Mouse (Mus musculus) left cerebral cortex, postnatal 10 days (tissue): ENCODE measurements around the gene Hspa1l. TPM values are rescaled to one million over a fixed set of nuclear protein-coding genes. Genes with fewer than 3 reads are reported as not detected.

Experiments used
- DNase-seq, 2 experiments: peaks; one replicate each; pipeline ENCODE4 v3.0.0; 2021 to 2022; ENCODE audit warnings: low spot score in 2 of 2, mixed read lengths in 1 of 2; ENCODE audit errors: extremely low spot score in 1 of 2
- intact Hi-C: fragments of 180-260 bp; cut with DNase I; formaldehyde crosslinking; loops from one replicate; pipeline ENCODE4 v1.15.1; 2025
- total RNA-seq, 2 experiments: library from RNA; stranded (reverse); gene quantifications; 2 replicates each; pipeline ENCODE4 v1.2.3; 2021

Hspa1l gene
- total RNA-seq, 2 experiments from 2014 or later: 0.20 TPM; not detected in 1

GRCm38 (mm10) chr17:35016791-35017705, 44.5 kb downstream of the Hspa1l start:
- intact Hi-C loops: loop anchor here (5.0 kb wide), 2 partner anchors 80 to 100 kb away; partner anchors contain the start of gene Ly6g5b
- no peak for DNase-seq

GRCm38 (mm10) chr17:35017706-35018030, 45.2 kb downstream of the Hspa1l start:
- intact Hi-C loops: loop anchor here (5.0 kb wide), 2 partner anchors 80 to 100 kb away; partner anchors contain the start of gene Ly6g5b
- no peak for DNase-seq

GRCm38 (mm10) chr17:35018171-35018570, 45.7 kb downstream of the Hspa1l start:
- intact Hi-C loops: loop anchor here (5.0 kb wide), 2 partner anchors 79 to 99 kb away; partner anchors contain the start of gene Ly6g5b
- no peak for DNase-seq

GRCm38 (mm10) chr17:35019894-35020293, 47.4 kb downstream of the Hspa1l start:
- intact Hi-C loops: loop anchor here (5.0 kb wide), 4 partner anchors 37 to 97 kb away; partner anchors contain the start of genes Ddah2, Ly6g5b and Ly6g5c
- no peak for DNase-seq

GRCm38 (mm10) chr17:35020551-35020950, 48.0 kb downstream of the Hspa1l start:
- no peak for DNase-seq
- intact Hi-C loops: loop anchor here (5.0 kb wide), 2 partner anchors 37 to 87 kb away; partner anchors contain the start of genes Ddah2 and Ly6g5c

- peak; percentile 65 to 86 for DNase-seq
- intact Hi-C loops: loop anchor here (5.0 kb wide), 2 partner anchors 36 to 86 kb away; partner anchors contain the start of genes Ddah2 and Ly6g5c
These were observed 48.8 kb downstream of the Hspa1l start for GRCm38 (mm10) chr17:35021163-35021808.

- intact Hi-C loops: loop anchor here (5.0 kb wide), 2 partner anchors 35 to 85 kb away; partner anchors contain the start of genes Ddah2 and Ly6g5c
These were observed 49.5 kb downstream of the Hspa1l start for GRCm38 (mm10) chr17:35021842-35022477.

GRCm38 (mm10) chr17:35022541-35023060, 50.1 kb downstream of the Hspa1l start:
- no peak for DNase-seq
- intact Hi-C loops: loop anchor here (5.0 kb wide), 2 partner anchors 35 to 85 kb away; partner anchors contain the start of genes Ddah2 and Ly6g5c

More at GRCm38 (mm10) chr17:35021842-35022477, 49.5 kb downstream of the Hspa1l start:
- no peak for DNase-seq

- intact Hi-C loops: loop anchor here (5.0 kb wide), 2 partner anchors 34 to 84 kb away; partner anchors contain the start of genes Ddah2 and Ly6g5c
- DNase-seq: no peak
These were observed 50.7 kb downstream of the Hspa1l start for GRCm38 (mm10) chr17:35023221-35023620.

- DNase-seq: peak in 1 of 2 experiments; percentile 30
- intact Hi-C loops: loop anchor here (5.0 kb wide), 2 partner anchors 34 to 84 kb away; partner anchors contain the start of genes Ddah2 and Ly6g5c
These were observed 51.3 kb downstream of the Hspa1l start for GRCm38 (mm10) chr17:35023756-35024155.

GRCm38 (mm10) chr17:35024261-35024660, 51.8 kb downstream of the Hspa1l start:
- peak in 1 of 2 experiments; percentile 25 for DNase-seq
- intact Hi-C loops: loop anchor here (5.0 kb wide), 2 partner anchors 33 to 83 kb away; partner anchors contain the start of genes Ddah2 and Ly6g5c

- intact Hi-C loops: loop anchor here (5.0 kb wide), 2 partner anchors 32 to 82 kb away; partner anchors contain the start of genes Ddah2 and Ly6g5c
- peak in 1 of 2 experiments; percentile 54 for DNase-seq
These were observed 52.4 kb downstream of the Hspa1l start for GRCm38 (mm10) chr17:35024691-35025488.

- intact Hi-C loops: no loop called here
- DNase-seq: no peak
These were observed 53.7 kb downstream of the Hspa1l start for GRCm38 (mm10) chr17:35026206-35026605.

- intact Hi-C loops: no loop called here
- peak in 1 of 2 experiments; percentile 80 for DNase-seq
These were observed 55.0 kb downstream of the Hspa1l start, which contains the start of gene Sapcd1 for GRCm38 (mm10) chr17:35027277-35028068. Gene Sapcd1 (minus strand): TSS chr17:35028016.

GRCm38 (mm10) chr17:35028315-35028714, 55.8 kb downstream of the Hspa1l start:
- intact Hi-C loops: no loop called here
- no peak for DNase-seq
